Mouse (Mus musculus): ENCODE measurements around the gene Xlr3b.
A peak's percentile ranks its signal among the peaks of the same experiment; 100 is the strongest.
"Not testable (repeated sequence)": the region's sequence is repeated elsewhere in the genome, so short reads cannot be mapped to it uniquely, and the experiment has no call there.

Gene Xlr3b

GRCm38 (mm10) chrX:73191934-73192333 is at the start of gene Xlr3b:
Gene Xlr3b (plus strand): TSS chrX:73192207.
- peak; percentile 23 for DNase-seq

GRCm38 (mm10) chrX:73143218-73143618 is 48.8 kb upstream of the Xlr3b start:
- DNase-seq = not testable (repeated sequence)

DNA sequence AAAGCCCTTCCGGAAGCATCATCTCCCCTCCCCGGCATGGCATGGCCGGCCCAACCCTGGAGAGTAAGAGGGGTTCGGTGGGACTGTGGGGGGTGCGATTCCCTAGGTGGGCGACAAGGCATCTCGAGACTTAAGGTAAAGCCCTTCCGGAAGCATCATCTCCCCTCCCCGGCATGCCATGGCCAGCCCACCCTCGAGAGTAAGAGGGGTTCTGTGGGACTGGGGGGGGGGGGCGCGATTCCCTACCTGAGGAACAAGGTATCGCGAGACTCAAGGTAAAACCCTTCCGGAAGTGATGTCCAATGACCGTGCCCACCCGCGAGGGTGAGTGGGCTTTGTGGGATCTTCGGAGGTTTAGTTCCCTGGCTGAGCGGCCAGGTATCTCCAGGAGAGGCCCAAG is 43.5 kb upstream of the Xlr3b start, which contains the start of gene Xlr5b:
Gene Xlr5b (plus strand): TSS at position 301 of the 400 bp plus-strand sequence.
- DNase-seq = not testable (repeated sequence)

GRCm38 (mm10) chrX:73149350-73149749 is 42.7 kb upstream of the Xlr3b start, which contains the start of gene DXBay18:
Gene DXBay18 (minus strand): TSS chrX:73149450.
- not testable (repeated sequence) for DNase-seq

GRCm38 (mm10) chrX:73176889-73177288 is 15.1 kb upstream of the Xlr3b start, which contains the start of gene Spin2d:
Gene Spin2d (minus strand): TSS chrX:73176989.
- DNase-seq = not testable (repeated sequence)

- DNase-seq = peak; percentile 44
These were observed 22.0 kb downstream of the Xlr3b start, which contains the start of gene Xlr4b for GRCm38 (mm10) chrX:73213819-73214564. Gene Xlr4b (plus strand): TSS chrX:73214333.

DNA sequence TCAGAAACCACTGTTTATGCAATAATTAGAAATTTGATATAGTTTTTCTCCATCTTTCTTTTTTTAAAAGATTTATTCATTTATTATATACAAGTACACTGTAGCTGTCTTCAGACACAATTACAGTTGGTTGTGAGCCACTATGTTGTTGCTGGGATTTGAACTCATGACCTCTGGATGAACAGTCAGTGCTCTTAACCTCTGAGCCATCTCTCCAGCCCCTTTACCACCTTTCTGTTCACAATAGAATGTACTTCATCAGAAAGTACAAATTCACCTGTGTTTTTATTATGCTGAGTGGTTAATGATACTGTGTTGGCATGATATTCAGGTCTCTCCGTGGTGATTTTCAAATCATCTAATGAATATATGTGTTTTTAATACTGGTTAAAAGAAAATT is 33.4 kb downstream of the Xlr3b start:
- no peak for DNase-seq

- DNase-seq = peak; percentile 81
These were observed 36.1 kb downstream of the Xlr3b start, which contains the start of gene F8a for GRCm38 (mm10) chrX:73227914-73228605. Gene F8a (plus strand): TSS chrX:73228291.

- DNase-seq = peak; percentile 76
These were observed 36.7 kb downstream of the Xlr3b start for GRCm38 (mm10) chrX:73228606-73229214.

GRCm38 (mm10) chrX:73229288-73229687 is 37.3 kb downstream of the Xlr3b start:
- DNase-seq = no peak

DNA sequence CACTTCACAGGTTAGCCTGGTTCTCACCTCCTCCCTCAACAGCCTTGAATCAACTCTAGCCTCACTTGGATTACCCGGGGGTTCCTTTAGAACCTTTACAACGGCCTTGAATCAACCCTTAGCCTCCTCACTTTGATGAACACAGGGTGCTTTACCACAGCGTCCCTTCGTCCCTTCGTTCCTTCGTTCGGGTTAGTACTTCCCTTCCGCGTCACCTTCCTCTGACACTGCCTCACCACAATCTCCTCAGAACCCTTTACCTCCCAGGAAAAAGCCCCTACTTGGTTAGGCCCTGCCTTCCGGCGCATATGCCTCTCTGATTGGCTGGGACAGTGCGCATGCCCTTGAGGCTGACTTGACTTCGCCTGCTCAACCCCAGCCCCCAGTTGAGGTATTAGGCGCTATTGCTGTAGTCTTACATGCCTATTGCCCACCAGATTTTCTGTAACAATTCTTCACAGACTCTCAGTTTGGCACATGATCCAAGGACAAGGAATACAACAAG is 50.9 kb downstream of the Xlr3b start, which contains the start of gene Xlr4c:
Gene Xlr4c (minus strand): TSS at position 310 of the 505 bp plus-strand sequence.
- peak; percentile 12 for DNase-seq

All from thymus, postnatal 25 days (tissue).